Comparison of ENCODE assay signal across 11 mouse cellular contexts in genomic region chr9:80012751-80013150, GRCm38 (mm10). TPM values are rescaled to one million over a fixed set of nuclear protein-coding genes. Genes with fewer than 3 reads are reported as not detected.
DNase-seq lines count a peak whose midpoint lies in the region; ATAC-seq and TF ChIP-seq lines count a peak whose summit lies in the region.
"Had no signal": no experiment of that assay in that cellular context is flagged by ENCODE, and none has a peak within 500 bp of the region (broad histone marks: within the 10 kb centered on the region; RNA-seq: fewer than 3 reads in every experiment).

TSS of gene Filip1 (minus strand) at chr9:80012851.

- H3K4me2 ChIP-seq in lung, embryonic 14.5 days = no peak within 1 kb of the TSS
- H3K4me2 ChIP-seq: hindbrain, embryonic 13.5 days had no signal

- no peaks in the 10 kb centered on the region for H3K27me3 ChIP-seq in lung, embryonic 14.5 days (ENCODE audit: insufficient read depth, low read length)
- H3K27me3 ChIP-seq: hindbrain, embryonic 13.5 days had no signal

- WGBS in lung, embryonic 14.5 days = 45% methylated on average over 7 of the region's 7 CpGs

- no peak within 1 kb of the TSS for H3K9ac ChIP-seq in lung, embryonic 14.5 days
- H3K9ac ChIP-seq: hindbrain, embryonic 13.5 days had no signal

- peak; percentile 22 for DNase-seq in embryo, embryonic 11 days
- DNase-seq in embryo, embryonic 9.5 days (ENCODE audit: extremely low spot score) = no peak
- peak; percentile 42 for DNase-seq in lung, embryonic 14.5 days
- no peak for DNase-seq in lung, postnatal 4 days
- DNase-seq in gastrocnemius, postnatal 14 days = no peak
- DNase-seq in left cerebral cortex, postnatal 10 days (ENCODE audit: extremely low spot score in 1 of 2, low spot score in 2 of 2) = peak in 1 of 2 experiments; percentile 34
- no peak for DNase-seq in right cerebral cortex, postnatal 36 days (ENCODE audit: low spot score in 2 of 2)
- no peak for DNase-seq in cerebellum, postnatal 36 days
- DNase-seq: cerebellum, adult 2 months; liver had no signal

- intact Hi-C loops in gastrocnemius, postnatal 14 days (cut with DNase I; ENCODE audit: low total_unique reads) = no loop called here
- intact Hi-C loops in left cerebral cortex, postnatal 10 days (cut with DNase I) = no loop called here

- ATAC-seq in lung, embryonic 14.5 days (ENCODE audit: insufficient read depth) = peak; percentile 38; the same call in 1 of the 2 replicates

- no peaks in the 10 kb centered on the region for H3K4me1 ChIP-seq in lung, embryonic 14.5 days (ENCODE audit: insufficient read depth)
- H3K4me1 ChIP-seq: hindbrain, embryonic 13.5 days had no signal

- no peak for TF ChIP-seq CTCF in lung, embryonic 14.5 days (IDR thresholded peaks at IDR 0.05; ENCODE audit: low read depth)

- no peak within 1 kb of the TSS for H3K4me3 ChIP-seq in lung, embryonic 14.5 days (ENCODE audit: low read depth, low read length)
- H3K4me3 ChIP-seq: hindbrain, embryonic 13.5 days had no signal

- H3K36me3 ChIP-seq in lung, embryonic 14.5 days (ENCODE audit: insufficient read depth) = no peaks in the 10 kb centered on the region
- H3K36me3 ChIP-seq: hindbrain, embryonic 13.5 days had no signal

- H3K9me3 ChIP-seq in lung, embryonic 14.5 days (ENCODE audit: low read depth, low read length) = no peaks in the 10 kb centered on the region
- H3K9me3 ChIP-seq: hindbrain, embryonic 13.5 days had no signal

- H3K27ac ChIP-seq in lung, embryonic 14.5 days (ENCODE audit: low read depth) = no peak within 1 kb of the TSS
- H3K27ac ChIP-seq: hindbrain, embryonic 13.5 days had no signal

RNA-seq across cellular contexts. Expression of gene Filip1, which starts in this region (rescaled TPM):
- polyA plus RNA-seq in lung, embryonic 14.5 days (2014; fragmentation: Nextera tagmentation; extraction: Ambion mirVana) = 12.2 and 13.8 TPM in 2 replicates
- 10 to 100 TPM; 73.8 to 75.7 TPM for total RNA-seq in gastrocnemius, postnatal 14 days (2021)
- total RNA-seq in left cerebral cortex, postnatal 10 days (2021) = 10 to 100 TPM; 27.3 to 30.0 TPM

Comparison
In these comparisons a context has a peak if more than half of its experiments do, and no peak if none do; other contexts are left out.
1. DNase-seq: peak in embryo, embryonic 11 days (single experiment) and lung, embryonic 14.5 days (single experiment); none in embryo, embryonic 9.5 days (single experiment), lung, postnatal 4 days (0 of 2), gastrocnemius, postnatal 14 days (single experiment), right cerebral cortex, postnatal 36 days (0 of 2) and cerebellum, postnatal 36 days (0 of 2).